Comparison of ENCODE assay signal across 8 mouse cellular contexts in the genomic region with DNA sequence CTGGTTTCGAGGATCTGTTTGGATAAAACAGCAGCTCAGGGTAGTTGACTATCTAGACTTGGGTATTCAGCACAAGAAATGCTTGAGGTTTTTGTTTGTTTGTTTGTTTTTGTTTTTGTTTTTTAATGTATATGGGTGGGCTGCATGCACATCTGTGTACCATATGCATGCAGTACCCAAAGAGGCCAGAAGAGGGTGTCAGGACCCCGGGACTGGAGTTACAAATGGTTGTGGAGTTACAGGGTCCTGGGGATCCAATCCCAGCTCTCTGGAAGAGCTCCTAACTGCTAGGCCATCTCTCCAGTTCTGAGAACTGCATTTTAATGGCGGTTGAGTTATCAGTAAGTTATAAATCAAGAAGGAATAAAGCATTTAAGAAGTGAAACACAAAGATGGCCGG.
DNase-seq lines count a peak whose midpoint lies in the region.

No protein-coding gene starts in this region.

- DNase-seq in embryo, embryonic 10.5 days (ENCODE audit: low spot score) = peak; percentile 52
- no peak for DNase-seq in embryo, embryonic 10 days (ENCODE audit: low spot score)
- DNase-seq in left cerebral cortex, postnatal 4 days = peak; percentile 49
- DNase-seq in left cerebral cortex, postnatal 36 days (ENCODE audit: low spot score in 2 of 2) = no peak
- DNase-seq in adrenal gland, postnatal 36 days = peak; percentile 21 to 45
- DNase-seq in lung, postnatal 10 days = peak; percentile 23
- no peak for DNase-seq in B cell, adult 2 months
- DNase-seq in natural killer cell, adult 2 months (ENCODE audit: low spot score in 2 of 2) = no peak

- intact Hi-C loops in left cerebral cortex, postnatal 4 days (cut with DNase I) = no loop called here
- intact Hi-C loops in left cerebral cortex, postnatal 36 days (cut with DNase I) = loop anchor here (10.0 kb wide), 1 partner anchor 452 kb away; no protein-coding TSS in a partner anchor

Comparison
In these comparisons a context has a peak if more than half of its experiments do, and no peak if none do; other contexts are left out.
1. DNase-seq: peak in embryo, embryonic 10.5 days (single experiment), left cerebral cortex, postnatal 4 days (single experiment), adrenal gland, postnatal 36 days (2 of 2) and lung, postnatal 10 days (single experiment); none in embryo, embryonic 10 days (single experiment), left cerebral cortex, postnatal 36 days (0 of 2), B cell, adult 2 months (0 of 2) and natural killer cell, adult 2 months (0 of 2).